Mouse (Mus musculus): ENCODE measurements around the gene Vmn1r52. TPM values are rescaled to one million over a fixed set of nuclear protein-coding genes. Genes with fewer than 3 reads are reported as not detected.
"Not testable (repeated sequence)": the region's sequence is repeated elsewhere in the genome, so short reads cannot be mapped to it uniquely, and the experiment has no call there.

Vmn1r52 gene
- polyA plus RNA-seq (2015; fragmentation: Nextera tagmentation; extraction: Ambion mirVana): not detected in 2 replicates

DNA sequence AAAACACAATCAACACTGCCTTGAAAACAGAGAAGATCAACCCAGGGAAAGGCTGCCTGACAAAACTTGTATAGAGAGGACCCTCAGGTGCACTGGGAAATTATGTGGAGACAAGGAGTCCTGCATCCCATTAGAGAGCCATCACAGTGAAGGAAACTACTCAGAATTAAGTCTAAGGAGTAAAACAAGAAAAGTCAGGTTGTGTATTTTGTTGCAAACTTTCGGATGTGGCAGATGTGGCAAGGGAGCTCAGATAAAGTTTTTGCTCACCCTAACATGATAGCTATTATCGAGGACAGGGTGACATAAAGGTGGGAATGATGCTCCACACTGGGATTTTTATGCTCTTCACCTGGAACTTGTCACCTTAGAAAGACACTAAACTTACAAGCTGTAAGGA lies at the start of gene Vmn1r52:
Gene Vmn1r52, plus strand, starts transcription at position 301 of the 400 bp plus-strand sequence.
- WGBS: 79% methylated on average over 2 of the region's 2 CpGs
- H3K4me2 ChIP-seq (ENCODE audit: low read length): no peak within 1 kb of the TSS

DNA sequence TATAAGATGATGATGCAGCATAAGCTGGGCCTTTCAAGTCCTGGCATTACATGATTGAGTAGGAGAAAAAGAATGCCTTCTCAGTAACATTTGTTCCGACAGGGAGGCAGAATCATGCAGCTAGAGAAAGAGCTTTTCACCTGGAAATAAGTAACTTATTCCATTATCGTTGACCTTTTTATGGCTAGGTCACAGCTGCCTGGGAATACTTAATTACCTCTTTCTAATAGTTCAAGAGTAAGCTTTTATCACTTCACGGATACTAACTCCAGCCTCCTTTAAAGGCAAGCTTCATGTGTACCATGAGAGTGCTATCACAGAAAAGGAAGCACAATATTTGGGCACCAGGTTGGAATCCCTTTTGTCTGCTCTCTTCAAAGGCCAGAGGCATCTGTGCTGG lies 14.5 kb upstream of the Vmn1r52 start:
- no peak overlapping the region for H3K4me3 ChIP-seq (replicated peaks; ENCODE audit: low read length)
- no peaks in the 10 kb centered on the region for H3K4me1 ChIP-seq (replicated peaks; ENCODE audit: control insufficient read depth, insufficient read depth, low read length)
- no peaks in the 10 kb centered on the region for H3K9me3 ChIP-seq (ENCODE audit: control insufficient read depth, low read length)
- H3K27me3 ChIP-seq (replicated peaks; ENCODE audit: control insufficient read depth, insufficient read depth, low read length): no peaks in the 10 kb centered on the region
- 88% methylated on average over 3 of the region's 3 CpGs for WGBS
- no peaks in the 10 kb centered on the region for H3K36me3 ChIP-seq (ENCODE audit: control insufficient read depth, insufficient read depth)
- ATAC-seq: no peak
- H3K9ac ChIP-seq (replicated peaks; ENCODE audit: low read depth, low read length): no peak overlapping the region
- no peak overlapping the region for H3K27ac ChIP-seq (ENCODE audit: low read length)
- H3K4me2 ChIP-seq (ENCODE audit: low read length): no peak overlapping the region

More for the DNA sequence above, at the start of gene Vmn1r52:
- no peaks in the 10 kb centered on the region for H3K4me1 ChIP-seq (replicated peaks; ENCODE audit: control insufficient read depth, insufficient read depth, low read length)
- H3K36me3 ChIP-seq (ENCODE audit: control insufficient read depth, insufficient read depth): no peaks in the 10 kb centered on the region
- H3K27ac ChIP-seq (ENCODE audit: low read length): no peak within 1 kb of the TSS
- H3K4me3 ChIP-seq (replicated peaks; ENCODE audit: low read length): no peak within 1 kb of the TSS
- no peak for ATAC-seq
- 0 out of 2 replicates have a peak, but pooled peaks cover 2% of the 10 kb centered on the region for H3K9me3 ChIP-seq (ENCODE audit: control insufficient read depth, low read length)
- H3K27me3 ChIP-seq (replicated peaks; ENCODE audit: control insufficient read depth, insufficient read depth, low read length): no peaks in the 10 kb centered on the region
- no peak within 1 kb of the TSS for H3K9ac ChIP-seq (replicated peaks; ENCODE audit: low read depth, low read length)

DNA sequence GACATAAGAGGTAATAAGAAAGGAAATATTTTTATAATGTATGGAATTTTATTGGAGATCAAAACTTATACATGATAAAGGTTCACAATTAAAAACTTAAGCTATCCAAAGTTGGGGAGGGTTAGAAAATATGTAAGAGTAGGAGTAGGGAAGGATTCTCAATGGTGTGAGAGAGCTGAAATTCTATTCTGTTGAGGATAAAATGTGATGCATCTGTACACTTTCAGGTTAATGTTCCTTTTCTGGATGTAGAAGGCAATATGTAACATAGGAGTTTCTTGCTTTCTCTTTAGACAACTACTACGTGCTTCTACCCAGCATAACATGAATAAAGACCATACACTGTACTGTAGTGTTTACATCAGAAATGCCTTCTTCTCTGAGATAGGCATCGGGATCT lies 27.9 kb downstream of the Vmn1r52 start, which contains the start of gene V1ra8:
Gene V1ra8, plus strand, starts transcription at position 301 of the 400 bp plus-strand sequence.
- not testable (repeated sequence) for H3K27ac ChIP-seq (ENCODE audit: low read length); H3K4me3 ChIP-seq (replicated peaks; ENCODE audit: low read length)
- 83% methylated on average over 2 of the region's 2 CpGs for WGBS

DNA sequence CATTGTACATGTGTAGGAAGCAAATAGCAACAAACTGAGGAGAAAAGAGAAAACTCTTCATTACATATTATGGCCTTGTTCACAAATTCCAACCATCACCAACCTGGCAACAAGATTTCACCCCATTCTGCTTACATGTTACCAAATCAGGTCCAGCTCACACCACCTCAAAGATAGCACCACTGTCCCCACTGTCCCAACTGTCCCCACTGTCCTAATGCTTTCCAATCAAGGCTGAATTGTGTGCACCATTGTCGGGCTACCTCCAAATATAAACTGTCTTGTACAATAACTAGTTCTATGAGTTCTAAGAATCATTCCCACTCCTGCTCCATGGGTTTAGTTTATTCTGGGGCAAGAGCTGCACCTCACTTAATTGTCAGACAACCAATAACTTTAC lies 49.7 kb downstream of the Vmn1r52 start, which contains the start of gene Vmn1r53:
Gene Vmn1r53, minus strand, starts transcription at position 101 of the 400 bp plus-strand sequence.
- Histone ChIP-seq H3K36me3 (ENCODE audit: control insufficient read depth, insufficient read depth) (no peaks in the 10 kb centered on the region), H3K4me1 (replicated peaks; ENCODE audit: control insufficient read depth, insufficient read depth, low read length) (no peaks in the 10 kb centered on the region), H3K4me2 (ENCODE audit: low read length) (no peak within 1 kb of the TSS), H3K9ac (replicated peaks; ENCODE audit: low read depth, low read length) (no peak within 1 kb of the TSS), H3K27ac (ENCODE audit: low read length) (no peak within 1 kb of the TSS), H3K4me3 (replicated peaks; ENCODE audit: low read length) (no peak within 1 kb of the TSS), H3K27me3 (replicated peaks; ENCODE audit: control insufficient read depth, insufficient read depth, low read length) (no peaks in the 10 kb centered on the region), H3K9me3 (ENCODE audit: control insufficient read depth, low read length) (0 out of 2 replicates have a peak, but pooled peaks cover 2% of the 10 kb centered on the region)
- no peak for ATAC-seq
- 89% methylated on average over 1 of the region's 1 CpGs for WGBS

More for the DNA sequence above, 27.9 kb downstream of the Vmn1r52 start, which contains the start of gene V1ra8:
- not testable (repeated sequence) for H3K36me3 ChIP-seq (ENCODE audit: control insufficient read depth, insufficient read depth); H3K4me1 ChIP-seq (replicated peaks; ENCODE audit: control insufficient read depth, insufficient read depth, low read length); H3K9me3 ChIP-seq (ENCODE audit: control insufficient read depth, low read length); H3K27me3 ChIP-seq (replicated peaks; ENCODE audit: control insufficient read depth, insufficient read depth, low read length); ATAC-seq; H3K9ac ChIP-seq (replicated peaks; ENCODE audit: low read depth, low read length); H3K4me2 ChIP-seq (ENCODE audit: low read length)

Other genes starting within 250 kb of the Vmn1r52 start
- gene Vmn1r45, start 234.2 kb upstream of the Vmn1r52 start, polyA plus RNA-seq (2015; fragmentation: Nextera tagmentation; extraction: Ambion mirVana): not detected in 2 replicates
- gene Vmn1r46, start 205.5 kb upstream of the Vmn1r52 start, polyA plus RNA-seq (2015; fragmentation: Nextera tagmentation; extraction: Ambion mirVana): not detected in 2 replicates
- gene Vmn1r47, start 158.7 kb upstream of the Vmn1r52 start, polyA plus RNA-seq (2015; fragmentation: Nextera tagmentation; extraction: Ambion mirVana): not detected in 2 replicates
- gene Vmn1r48, start 138.0 kb upstream of the Vmn1r52 start, polyA plus RNA-seq (2015; fragmentation: Nextera tagmentation; extraction: Ambion mirVana): not detected in 2 replicates
- not detected in 2 replicates for gene Vmn1r49, start 96.3 kb upstream of the Vmn1r52 start, polyA plus RNA-seq (2015; fragmentation: Nextera tagmentation; extraction: Ambion mirVana)
- gene Vmn1r50, start 73.4 kb upstream of the Vmn1r52 start, polyA plus RNA-seq (2015; fragmentation: Nextera tagmentation; extraction: Ambion mirVana): not detected in 2 replicates
- not detected in 2 replicates for gene Vmn1r51, start 52.2 kb upstream of the Vmn1r52 start, polyA plus RNA-seq (2015; fragmentation: Nextera tagmentation; extraction: Ambion mirVana)
- not detected in 2 replicates for gene V1ra8, start 28.0 kb downstream of the Vmn1r52 start, polyA plus RNA-seq (2015; fragmentation: Nextera tagmentation; extraction: Ambion mirVana)
- not detected in 2 replicates for gene Vmn1r53, start 49.6 kb downstream of the Vmn1r52 start, polyA plus RNA-seq (2015; fragmentation: Nextera tagmentation; extraction: Ambion mirVana)
- gene Vmn1r54, start 71.5 kb downstream of the Vmn1r52 start, polyA plus RNA-seq (2015; fragmentation: Nextera tagmentation; extraction: Ambion mirVana): not detected in 2 replicates
- not detected in 2 replicates for gene BC048671, start 126.4 kb downstream of the Vmn1r52 start, polyA plus RNA-seq (2015; fragmentation: Nextera tagmentation; extraction: Ambion mirVana)
- gene Chst13, start 150.4 kb downstream of the Vmn1r52 start, polyA plus RNA-seq (2015; fragmentation: Nextera tagmentation; extraction: Ambion mirVana): not detected in 2 replicates
- not detected in 2 replicates for gene Uroc1, start 158.5 kb downstream of the Vmn1r52 start, polyA plus RNA-seq (2015; fragmentation: Nextera tagmentation; extraction: Ambion mirVana)
- gene Zxdc, start 194.7 kb downstream of the Vmn1r52 start, polyA plus RNA-seq (2015; fragmentation: Nextera tagmentation; extraction: Ambion mirVana): 10.1 and 10.4 TPM in 2 replicates